Comparison of ENCODE assay signal across 8 mouse cellular contexts in genomic region chr2:152294541-152294940, GRCm38 (mm10). TPM values are rescaled to one million over a fixed set of nuclear protein-coding genes. Genes with fewer than 3 reads are reported as not detected.
DNase-seq lines count a peak whose midpoint lies in the region; ATAC-seq and TF ChIP-seq lines count a peak whose summit lies in the region.

No protein-coding gene starts in this region.

- 20% methylated on average over 5 of the region's 5 CpGs for WGBS in lung, adult 2 months
- 38% methylated on average over 5 of the region's 5 CpGs for WGBS in embryonic facial prominence, embryonic 13.5 days
- 35% methylated on average over 5 of the region's 5 CpGs for WGBS in limb, embryonic 13.5 days
- WGBS in olfactory bulb, adult 2 months = 18% methylated on average over 5 of the region's 5 CpGs

- DNase-seq in lung, adult 2 months = no peak
- no peak for DNase-seq in lung, postnatal 10 days
- no peak for DNase-seq in spleen, postnatal 14 days (ENCODE audit: low spot score in 2 of 2)
- DNase-seq in kidney, postnatal 10 days = no peak

- H3K4me3 ChIP-seq in lung, adult 2 months (replicated peaks; ENCODE audit: extremely low read depth, low read depth, low read length) = peak overlapping the region; percentile 70
- peak overlapping the region; percentile 89 for H3K4me3 ChIP-seq in embryonic facial prominence, embryonic 13.5 days
- H3K4me3 ChIP-seq in limb, embryonic 13.5 days = peak overlapping the region; percentile 87
- peak overlapping the region; percentile 90; the same call in 1 of the 2 replicates for H3K4me3 ChIP-seq in olfactory bulb, adult 2 months (ENCODE audit: insufficient read depth, low read depth, low read length)

- H3K9me3 ChIP-seq in embryonic facial prominence, embryonic 13.5 days = no peaks in the 10 kb centered on the region
- no peaks in the 10 kb centered on the region for H3K9me3 ChIP-seq in limb, embryonic 13.5 days

- H3K9ac ChIP-seq in embryonic facial prominence, embryonic 13.5 days = peak overlapping the region; percentile 92
- H3K9ac ChIP-seq in limb, embryonic 13.5 days = peak overlapping the region; percentile 94

- H3K27me3 ChIP-seq in embryonic facial prominence, embryonic 13.5 days = no peaks in the 10 kb centered on the region
- H3K27me3 ChIP-seq in limb, embryonic 13.5 days = no peaks in the 10 kb centered on the region

- 0 out of 2 replicates have a peak, but pooled peaks cover 3% of the 10 kb centered on the region for H3K36me3 ChIP-seq in embryonic facial prominence, embryonic 13.5 days
- H3K36me3 ChIP-seq in limb, embryonic 13.5 days = 0 out of 2 replicates have a peak, but pooled peaks cover 4% of the 10 kb centered on the region

- TF ChIP-seq CTCF in lung, adult 2 months (IDR thresholded peaks at IDR 0.05; ENCODE audit: insufficient read depth, low read length) = no peak
- no peak for TF ChIP-seq CTCF in olfactory bulb, adult 2 months (IDR thresholded peaks at IDR 0.05; ENCODE audit: insufficient read depth, low read depth, low read length)

- TF ChIP-seq POLR2A in lung, adult 2 months (IDR thresholded peaks at IDR 0.05; ENCODE audit: borderline replicate concordance, extremely low read depth, low read depth, low read length) = no peak
- TF ChIP-seq POLR2A in olfactory bulb, adult 2 months (IDR thresholded peaks at IDR 0.05; ENCODE audit: insufficient read depth, low read depth, low read length) = no peak

- no peak overlapping the region for H3K27ac ChIP-seq in embryonic facial prominence, embryonic 13.5 days
- no peak overlapping the region for H3K27ac ChIP-seq in limb, embryonic 13.5 days
- no peak overlapping the region for H3K27ac ChIP-seq in olfactory bulb, adult 2 months (ENCODE audit: insufficient read depth, low read depth, low read length)

- H3K4me2 ChIP-seq in embryonic facial prominence, embryonic 13.5 days = peak overlapping the region; percentile 73
- peak overlapping the region; percentile 86 for H3K4me2 ChIP-seq in limb, embryonic 13.5 days (replicated peaks)

- no peak for ATAC-seq in embryonic facial prominence, embryonic 13.5 days (ENCODE audit: insufficient number of reproducible peaks, insufficient read depth, low FRiP score, low TSS enrichment, low read depth)
- no peak for ATAC-seq in limb, embryonic 13.5 days (ENCODE audit: low FRiP score, low read depth)
- ATAC-seq in inflammation-experienced regulatory T-cells, adult 6 months = no peak

- peaks cover 25% of the 10 kb centered on the region for H3K4me1 ChIP-seq in lung, adult 2 months (ENCODE audit: control insufficient read depth, insufficient read depth, low read length)
- peaks cover 17% of the 10 kb centered on the region for H3K4me1 ChIP-seq in embryonic facial prominence, embryonic 13.5 days
- H3K4me1 ChIP-seq in limb, embryonic 13.5 days = peaks cover 20% of the 10 kb centered on the region
- no peaks in the 10 kb centered on the region for H3K4me1 ChIP-seq in olfactory bulb, adult 2 months (ENCODE audit: control insufficient read depth, insufficient read depth, low read length)

RNA-seq across cellular contexts. Expression of gene Tbc1d20, which starts 0.9 kb away (rescaled TPM):
- 54.3 and 73.4 TPM in 2 replicates for polyA plus RNA-seq in lung, adult 2 months (2012; rRNA removed)
- polyA plus RNA-seq in embryonic facial prominence, embryonic 13.5 days (2015; fragmentation: Nextera tagmentation; extraction: Ambion mirVana) = 45.5 and 45.9 TPM in 2 replicates
- polyA plus RNA-seq in limb, embryonic 13.5 days (2015; fragmentation: Nextera tagmentation; extraction: Ambion mirVana) = 47.1 and 47.7 TPM in 2 replicates
- not detected in 2 replicates for polyA plus RNA-seq in olfactory bulb, adult 2 months (2012; ENCODE audit: insufficient read depth, insufficient read length, low replicate concordance, missing spikeins)
- 10 to 100 TPM; 16.1 to 19.1 (median 16.8) TPM for polyA plus RNA-seq in inflammation-experienced regulatory T-cells, adult 6 months (2017; shearing (Covaris generic))

RNA-seq across cellular contexts. Expression of gene Rbck1, which starts 37.9 kb away (rescaled TPM):
- 268 and 356 TPM in 2 replicates for polyA plus RNA-seq in lung, adult 2 months (2012; rRNA removed)
- polyA plus RNA-seq in embryonic facial prominence, embryonic 13.5 days (2015; fragmentation: Nextera tagmentation; extraction: Ambion mirVana) = 83.9 and 95.9 TPM in 2 replicates
- polyA plus RNA-seq in limb, embryonic 13.5 days (2015; fragmentation: Nextera tagmentation; extraction: Ambion mirVana) = 83.3 and 86.9 TPM in 2 replicates
- polyA plus RNA-seq in olfactory bulb, adult 2 months (2012; ENCODE audit: insufficient read depth, insufficient read length, low replicate concordance, missing spikeins) = not detected in 2 replicates
- polyA plus RNA-seq in inflammation-experienced regulatory T-cells, adult 6 months (2017; shearing (Covaris generic)) = 10 to 100 TPM; 54.0 to 68.9 (median 63.6) TPM

RNA-seq across cellular contexts. Expression of gene Trib3, which starts 49.3 kb away (rescaled TPM):
- polyA plus RNA-seq in lung, adult 2 months (2012; rRNA removed) = 6.1 and 6.9 TPM in 2 replicates
- polyA plus RNA-seq in embryonic facial prominence, embryonic 13.5 days (2015; fragmentation: Nextera tagmentation; extraction: Ambion mirVana) = 2.8 and 2.9 TPM in 2 replicates
- 1.5 and 2.2 TPM in 2 replicates for polyA plus RNA-seq in limb, embryonic 13.5 days (2015; fragmentation: Nextera tagmentation; extraction: Ambion mirVana)
- polyA plus RNA-seq in olfactory bulb, adult 2 months (2012; ENCODE audit: insufficient read depth, insufficient read length, low replicate concordance, missing spikeins) = not detected in 2 replicates
- 1 to 10 TPM; 1.7 to 3.5 (median 2.1) TPM for polyA plus RNA-seq in inflammation-experienced regulatory T-cells, adult 6 months (2017; shearing (Covaris generic))
